Mouse (Mus musculus) testis, adult 2 months (tissue): Measurements from ENCODE around the gene Zfp654. TPM values are rescaled to one million over a fixed set of nuclear protein-coding genes. Genes with fewer than 3 reads are reported as not detected.
A peak's percentile ranks its signal among the peaks of the same experiment; 100 is the strongest.
"Not testable (repeated sequence)": the region's sequence is repeated elsewhere in the genome, so short reads cannot be mapped to it uniquely, and the experiment has no call there.

Experiments used
- H3K27ac ChIP-seq: fragments of 200-500 bp; 2 replicates; pipeline ENCODE4 v1.5.1; 2012; ENCODE audit warnings: low read depth, low read length; ENCODE audit not compliant: control insufficient read depth, insufficient read depth
- H3K27me3 ChIP-seq: fragments of 200-500 bp; 2 replicates; pipeline ENCODE4 v1.6.1; 2012; ENCODE audit warnings: mild to moderate bottlenecking, low read length, moderate library complexity; ENCODE audit not compliant: control insufficient read depth, insufficient read depth
- H3K36me3 ChIP-seq: fragments of 200-500 bp; 2 replicates; pipeline ENCODE4 v1.6.1; 2012; ENCODE audit warnings: mild to moderate bottlenecking, low read length; ENCODE audit not compliant: control insufficient read depth, insufficient read depth
- H3K4me1 ChIP-seq: fragments of 200-500 bp; 2 replicates; pipeline ENCODE4 v1.6.1; 2012; ENCODE audit warnings: low read length; ENCODE audit not compliant: control insufficient read depth, insufficient read depth
- H3K4me3 ChIP-seq: fragments of 200-500 bp; 2 replicates; pipeline ENCODE4 v1.5.1; 2012; ENCODE audit warnings: low read depth, mild to moderate bottlenecking, low read length, moderate library complexity, mixed read lengths; ENCODE audit not compliant: control insufficient read depth
- CTCF ChIP-seq: fragments of 200-500 bp; IDR thresholded peaks from 2 replicates; pipeline ENCODE4 v1.5.1; 2012; ENCODE audit warnings: low read depth, mild to moderate bottlenecking, inconsistent platforms, low read length, moderate library complexity; ENCODE audit not compliant: control insufficient read depth, insufficient read depth, insufficient replicate concordance
- POLR2A ChIP-seq: fragments of 200-500 bp; IDR thresholded peaks from 2 replicates; pipeline ENCODE4 v1.6.1; 2012; ENCODE audit warnings: low read depth, mild to moderate bottlenecking, inconsistent platforms, low read length, moderate library complexity; ENCODE audit not compliant: control insufficient read depth
- polyA plus RNA-seq: library from polyadenylated mRNA; depleted of rRNA; stranded (reverse); fragments of >200 nt; gene quantifications from 2 replicates; pipeline ENCODE4 v1.2.3, GENCODE M21; 2012

Zfp654 gene
- polyA plus RNA-seq, 1 experiment: 41.3 TPM

- no peaks in the 10 kb centered on the region for H3K4me1 ChIP-seq
- H3K27me3 ChIP-seq: no peaks in the 10 kb centered on the region
- H3K4me3 ChIP-seq: no peak overlapping the region; the same call in 1 of the 2 replicates
- TF ChIP-seq POLR2A: no peak
- no peak for TF ChIP-seq CTCF
- H3K27ac ChIP-seq: no peak overlapping the region
- no peaks in the 10 kb centered on the region for H3K36me3 ChIP-seq
These were observed 23.9 kb upstream of the Zfp654 start for GRCm38 (mm10) chr16:64875384-64875783.

DNA sequence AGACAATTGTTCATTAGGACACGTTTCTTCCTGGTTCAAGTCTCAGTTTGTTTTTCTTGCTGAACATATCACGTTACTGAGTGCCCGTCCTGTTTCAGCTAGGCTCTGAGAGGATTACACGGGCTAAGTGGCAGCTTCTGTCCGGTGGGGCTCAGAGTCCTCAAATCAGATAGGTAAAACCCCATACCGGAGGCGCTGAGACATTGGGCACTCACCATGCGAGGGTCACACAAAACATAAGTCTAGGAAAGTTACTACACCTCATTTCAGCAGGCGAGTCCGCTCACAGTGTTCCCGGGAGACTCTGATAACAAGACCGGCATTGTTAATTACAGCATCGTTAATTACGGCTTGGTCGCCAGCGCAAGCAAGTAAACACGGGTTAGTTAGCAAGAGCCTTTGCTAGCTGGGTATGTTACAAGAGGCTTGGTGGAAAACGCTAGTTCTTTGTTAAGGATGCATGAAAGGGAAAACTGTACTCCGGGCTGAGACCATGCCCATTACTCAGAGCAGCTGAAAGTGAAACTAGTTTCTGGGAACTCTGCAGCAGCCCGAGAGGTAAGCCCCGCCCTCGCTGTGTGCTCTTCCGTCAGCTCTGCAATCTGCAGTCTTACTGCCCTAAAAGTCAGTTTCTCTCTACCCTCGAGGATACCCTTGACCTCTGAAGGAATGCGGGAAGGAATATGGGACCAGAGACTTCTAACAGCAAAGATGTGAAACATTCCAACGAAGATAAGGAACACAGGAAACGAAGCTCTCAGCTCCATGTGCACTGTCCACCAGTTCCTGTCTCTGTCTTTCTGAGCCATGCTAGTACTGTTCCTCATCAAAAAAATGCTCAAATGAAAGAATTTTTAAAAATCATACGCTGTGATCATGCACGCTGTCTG lies 22.2 kb upstream of the Zfp654 start:
- Histone ChIP-seq H3K36me3 (no peaks in the 10 kb centered on the region), H3K4me3 (peak overlapping the region; percentile 80), H3K27ac (peak overlapping the region; percentile 78), H3K27me3 (no peaks in the 10 kb centered on the region), H3K4me1 (no peaks in the 10 kb centered on the region)
- TF ChIP-seq POLR2A (peak; percentile 40; the same call in 1 of the 2 replicates), CTCF (no peak)

DNA sequence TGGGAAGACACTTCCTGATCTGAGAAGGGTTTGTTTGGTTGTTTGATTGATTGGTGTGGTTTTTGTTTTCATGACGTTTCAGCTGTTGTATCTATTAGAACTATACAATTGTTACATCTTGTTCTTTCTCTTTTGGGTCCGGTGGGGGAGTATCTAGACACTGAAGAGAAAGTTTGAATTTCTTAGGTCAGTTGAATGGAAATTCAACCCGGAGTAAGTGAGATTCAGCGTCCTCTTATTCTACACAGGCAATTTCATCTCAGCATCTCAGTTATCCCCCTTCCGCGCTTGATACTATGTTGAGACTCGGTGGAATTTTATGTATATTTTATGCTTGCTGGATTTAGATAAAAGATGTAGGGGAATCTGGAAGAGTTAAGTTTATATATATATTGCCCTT lies 21.4 kb upstream of the Zfp654 start:
- H3K4me1 ChIP-seq: no peaks in the 10 kb centered on the region
- H3K36me3 ChIP-seq: no peaks in the 10 kb centered on the region
- TF ChIP-seq POLR2A (no peak), CTCF (no peak)
- H3K27me3 ChIP-seq: no peaks in the 10 kb centered on the region
- H3K4me3 ChIP-seq: no peak overlapping the region
- no peak overlapping the region for H3K27ac ChIP-seq

DNA sequence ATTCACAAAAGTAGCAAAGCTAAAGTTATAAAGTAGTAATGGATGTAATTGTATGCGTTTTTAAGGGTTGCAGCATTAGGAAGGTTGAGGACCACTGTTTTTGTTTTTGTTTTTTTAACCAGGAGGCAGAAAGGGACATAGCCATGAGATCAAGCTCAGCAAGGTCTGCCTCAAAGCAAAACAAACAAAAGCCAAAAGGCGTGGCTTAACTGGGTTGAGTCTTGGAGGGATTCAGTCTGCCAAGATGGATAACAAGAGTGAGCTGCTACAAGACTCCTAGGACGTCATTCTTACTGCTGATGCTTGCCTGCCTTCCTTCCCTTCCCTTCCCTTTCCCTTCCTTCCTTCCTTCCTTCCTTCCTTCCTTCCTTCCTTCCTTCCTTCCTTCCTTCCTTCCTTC lies 20.8 kb upstream of the Zfp654 start:
- H3K4me3 ChIP-seq: no peak overlapping the region

GRCm38 (mm10) chr16:64869621-64870020 lies 18.2 kb upstream of the Zfp654 start:
- Histone ChIP-seq H3K4me3 (no peak overlapping the region), H3K27me3 (no peaks in the 10 kb centered on the region), H3K36me3 (no peaks in the 10 kb centered on the region), H3K27ac (no peak overlapping the region), H3K4me1 (no peaks in the 10 kb centered on the region)
- no peak for TF ChIP-seq CTCF
- no peak for TF ChIP-seq POLR2A

More for the DNA sequence above, 20.8 kb upstream of the Zfp654 start:
- Histone ChIP-seq H3K36me3 (no peaks in the 10 kb centered on the region), H3K4me1 (no peaks in the 10 kb centered on the region), H3K27ac (no peak overlapping the region), H3K27me3 (no peaks in the 10 kb centered on the region)
- TF ChIP-seq CTCF: no peak
- TF ChIP-seq POLR2A: no peak

DNA sequence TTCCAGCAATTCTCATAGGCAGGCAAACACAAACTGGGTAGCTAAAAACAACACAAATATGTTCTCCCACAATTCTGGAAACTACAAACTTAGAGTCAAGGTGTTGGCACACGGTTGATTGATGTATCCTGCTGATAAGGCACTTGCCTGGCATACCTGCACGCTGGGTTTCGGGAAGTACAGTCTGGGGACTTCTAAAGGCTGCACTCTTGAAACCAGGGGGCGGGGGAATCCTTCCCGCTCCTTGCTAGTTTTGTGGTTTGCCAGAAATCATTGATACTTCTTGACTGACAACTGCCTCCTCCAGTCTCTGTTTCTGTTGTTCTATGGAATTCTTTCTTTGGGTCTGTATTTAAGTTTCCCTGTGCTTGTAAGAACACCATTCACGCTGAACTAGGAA lies 17.2 kb upstream of the Zfp654 start:
- no peak overlapping the region for H3K27ac ChIP-seq
- no peaks in the 10 kb centered on the region for H3K36me3 ChIP-seq
- TF ChIP-seq CTCF: no peak
- TF ChIP-seq POLR2A: no peak
- no peaks in the 10 kb centered on the region for H3K4me1 ChIP-seq
- no peaks in the 10 kb centered on the region for H3K27me3 ChIP-seq
- H3K4me3 ChIP-seq: no peak overlapping the region

GRCm38 (mm10) chr16:64865841-64866240 lies 14.4 kb upstream of the Zfp654 start:
- not testable (repeated sequence) for H3K27ac ChIP-seq

More at GRCm38 (mm10) chr16:64865841-64866240, 14.4 kb upstream of the Zfp654 start:
- H3K4me3 ChIP-seq, H3K27me3 ChIP-seq, H3K4me1 ChIP-seq, H3K36me3 ChIP-seq: not testable (repeated sequence)
